Mouse (Mus musculus): ENCODE measurements around the gene Ikzf1. TPM values are rescaled to one million over a fixed set of nuclear protein-coding genes. Genes with fewer than 3 reads are reported as not detected.
A peak's percentile ranks its signal among the peaks of the same experiment; 100 is the strongest.

The Ikzf1 gene
- total RNA-seq, 2 experiments from 2014 or later, result 0.28 to 0.47 TPM

GRCm38 (mm10) chr11:11788521-11788974 lies 103.7 kb downstream of the Ikzf1 start:
- peak; percentile 80 for DNase-seq
- peak overlapping the region; percentile 68 for H3K27ac ChIP-seq
- TF ChIP-seq CTCF (IDR thresholded peaks at IDR 0.05), result peak; percentile 69
- intact Hi-C loops (cut with DNase I), result loop anchor here (2.0 kb wide), 1 partner anchor 326 kb away; the partner anchor contains the start of genes Spata48 and Zpbp
- H3K4me3 ChIP-seq, result peak overlapping the region; percentile 62

DNA sequence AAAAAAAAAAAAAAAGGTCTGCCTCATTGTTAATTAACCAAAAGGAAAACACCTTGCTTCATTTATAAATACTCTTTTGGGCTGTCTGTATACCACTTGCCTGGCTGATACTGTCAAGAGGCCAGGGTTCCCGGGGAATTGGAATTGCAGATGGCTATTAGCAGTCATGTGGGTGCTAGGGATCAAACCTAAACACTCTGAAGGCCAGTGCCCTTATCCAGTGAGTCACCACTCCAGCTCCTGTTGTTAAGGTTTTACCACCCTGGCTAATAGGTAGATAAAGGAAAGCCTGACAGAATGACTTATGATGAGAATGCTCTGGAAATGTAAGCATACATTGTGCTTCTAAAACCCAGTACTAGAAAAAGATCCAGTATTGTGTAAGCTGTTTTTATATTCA lies 109.8 kb downstream of the Ikzf1 start:
- TF ChIP-seq CTCF (IDR thresholded peaks at IDR 0.05), result no peak
- no peak overlapping the region for H3K27ac ChIP-seq
- no peak overlapping the region for H3K4me3 ChIP-seq
- no peak for DNase-seq
- intact Hi-C loops (cut with DNase I), result no loop called here

- Histone ChIP-seq H3K4me3 (no peak overlapping the region), H3K27ac (no peak overlapping the region)
- DNase-seq, result no peak
- intact Hi-C loops (cut with DNase I), result no loop called here
- TF ChIP-seq CTCF (IDR thresholded peaks at IDR 0.05), result no peak
Measured at GRCm38 (mm10) chr11:11798690-11799089, 113.9 kb downstream of the Ikzf1 start.

DNA sequence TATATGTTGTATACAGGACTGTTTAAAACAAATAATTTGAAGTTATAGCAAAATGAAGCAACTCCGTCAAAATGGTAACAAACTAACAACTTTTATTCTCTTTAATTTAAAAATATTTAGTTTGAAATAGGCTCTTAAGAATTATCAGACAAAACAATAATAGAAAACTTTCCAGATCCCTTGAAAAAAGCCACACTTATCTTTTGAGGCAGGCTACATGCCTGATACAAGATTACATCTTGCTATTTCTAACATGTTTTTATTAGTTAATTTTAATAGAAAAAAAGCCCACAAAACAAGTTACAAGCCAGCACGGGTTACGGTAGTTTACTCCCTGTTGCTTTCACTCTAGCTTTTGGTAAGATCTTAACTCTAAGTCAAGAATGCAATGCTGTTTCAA lies 115.5 kb downstream of the Ikzf1 start:
- no peak for DNase-seq

GRCm38 (mm10) chr11:11801067-11801466 lies 116.3 kb downstream of the Ikzf1 start:
- intact Hi-C loops (cut with DNase I), result no loop called here
- Histone ChIP-seq H3K4me3 (no peak overlapping the region), H3K27ac (no peak overlapping the region)
- TF ChIP-seq CTCF (IDR thresholded peaks at IDR 0.05), result no peak
- DNase-seq, result no peak

More for the DNA sequence above, 115.5 kb downstream of the Ikzf1 start:
- Histone ChIP-seq H3K4me3 (no peak overlapping the region), H3K27ac (no peak overlapping the region)
- intact Hi-C loops (cut with DNase I), result no loop called here
- no peak for TF ChIP-seq CTCF (IDR thresholded peaks at IDR 0.05)

DNA sequence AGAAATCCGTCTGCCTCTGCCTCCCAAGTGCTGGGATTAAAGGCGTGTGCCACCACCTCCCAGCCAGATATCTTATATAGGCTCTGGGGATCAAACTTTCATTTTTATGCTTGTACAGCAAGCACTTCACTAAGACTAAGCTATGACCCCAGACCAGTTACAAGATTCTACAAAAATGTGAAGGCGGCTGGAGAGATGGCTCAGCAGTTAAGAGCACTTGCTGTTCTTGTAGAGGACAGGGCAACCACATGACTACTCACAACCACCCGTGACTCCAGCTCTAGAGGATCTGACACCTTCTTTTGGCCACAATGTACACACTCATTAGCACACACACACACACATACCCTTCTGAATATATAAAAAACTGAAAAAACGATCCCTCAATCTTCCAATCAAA lies 119.6 kb downstream of the Ikzf1 start:
- Histone ChIP-seq H3K27ac (no peak overlapping the region), H3K4me3 (no peak overlapping the region)
- DNase-seq, result no peak
- no peak for TF ChIP-seq CTCF (IDR thresholded peaks at IDR 0.05)
- intact Hi-C loops (cut with DNase I), result no loop called here

DNA sequence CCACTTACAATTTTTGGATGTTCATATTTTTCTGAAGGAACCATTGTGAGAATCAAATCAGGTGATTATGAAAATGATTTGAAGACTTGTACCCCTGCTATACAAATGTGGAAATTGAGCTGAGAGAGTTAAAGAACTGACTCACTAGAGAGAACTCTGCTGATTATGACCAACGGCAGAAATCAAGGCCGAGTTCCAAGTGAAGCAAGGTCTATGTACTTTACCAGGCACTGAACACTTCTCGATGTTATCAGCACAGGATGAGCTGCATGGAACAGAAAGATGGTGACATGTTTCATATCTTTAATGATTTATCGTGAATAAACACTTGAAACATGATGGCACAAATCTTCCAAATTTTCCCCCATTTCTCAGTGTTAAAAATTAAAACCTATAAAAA lies 121.1 kb downstream of the Ikzf1 start:
- Histone ChIP-seq H3K4me3 (no peak overlapping the region), H3K27ac (no peak overlapping the region)
- intact Hi-C loops (cut with DNase I), result no loop called here
- TF ChIP-seq CTCF (IDR thresholded peaks at IDR 0.05), result no peak
- no peak for DNase-seq

DNA sequence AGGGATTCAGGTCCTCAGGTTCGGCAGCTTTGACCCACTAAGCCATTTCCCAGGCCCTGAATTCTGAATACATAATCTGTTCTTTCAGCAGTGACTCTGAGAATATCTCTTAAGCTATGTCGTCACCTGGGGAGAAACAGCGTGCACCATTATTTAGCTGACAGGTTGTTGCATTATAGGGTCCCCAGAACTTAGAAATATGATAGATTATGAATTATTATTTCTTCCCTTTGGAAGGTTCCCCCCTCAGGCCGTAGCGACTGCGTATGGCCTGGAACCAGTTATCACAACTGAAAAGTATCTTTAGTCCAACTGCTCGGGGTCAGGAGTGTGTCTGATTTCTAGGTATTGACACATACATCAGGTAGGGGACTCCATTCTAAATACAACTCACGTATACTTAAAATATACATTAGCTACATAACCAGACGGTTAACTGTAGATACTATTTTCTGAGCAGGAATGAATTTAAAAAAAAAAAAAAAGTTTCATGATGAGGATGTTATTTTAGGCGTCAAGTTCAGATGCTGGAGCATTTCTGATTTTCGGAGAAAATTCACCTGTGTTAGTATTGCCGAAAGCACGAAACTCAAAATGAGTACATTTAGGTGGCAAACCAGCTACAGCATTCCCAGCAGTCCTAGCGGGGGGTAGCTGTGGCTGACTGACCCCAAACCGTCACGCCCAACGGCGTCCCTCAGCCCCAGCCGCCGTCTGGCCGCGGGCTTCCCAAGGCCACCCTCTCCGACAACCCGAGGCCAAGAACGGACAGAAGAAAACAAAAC lies 123.4 kb downstream of the Ikzf1 start:
- Histone ChIP-seq H3K4me3 (peak overlapping the region; percentile 95), H3K27ac (peak overlapping the region; percentile 97)
- TF ChIP-seq CTCF (IDR thresholded peaks at IDR 0.05), result no peak
- no peak for DNase-seq
- intact Hi-C loops (cut with DNase I), result no loop called here

DNA sequence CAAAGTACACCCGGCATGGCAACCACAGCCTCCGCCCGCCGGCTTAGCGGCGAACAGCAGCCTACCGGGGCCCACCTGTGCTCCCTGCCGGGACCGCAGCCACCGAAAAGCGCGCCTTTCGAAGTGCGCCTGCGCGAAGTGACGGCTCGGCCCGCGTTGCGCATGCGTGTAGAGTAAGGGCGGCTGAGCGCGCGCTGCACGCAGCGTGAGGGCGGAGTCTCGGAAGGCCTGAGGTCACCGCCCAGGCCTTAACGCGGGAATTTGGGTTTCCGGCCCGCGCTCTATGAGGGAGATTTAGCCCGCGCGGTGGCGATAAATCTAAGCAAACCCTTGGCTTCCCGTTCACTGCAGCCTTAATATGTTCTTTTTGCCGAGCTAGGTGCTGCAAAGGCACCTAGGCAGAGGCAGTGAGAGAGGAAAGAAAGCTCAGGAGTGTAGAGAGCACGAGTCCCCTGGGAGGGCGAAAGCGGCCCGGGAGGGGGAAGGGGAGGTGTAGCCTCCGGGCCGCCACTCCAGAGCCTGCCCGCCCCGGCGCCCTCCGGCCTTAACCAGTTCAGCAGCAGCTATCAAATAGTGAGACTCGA lies 124.1 kb downstream of the Ikzf1 start, which contains the start of gene Fignl1:
Gene Fignl1, minus strand, starts transcription at position 143 of the 584 bp plus-strand sequence.
- TF ChIP-seq CTCF (IDR thresholded peaks at IDR 0.05), result peak; percentile 39
- Histone ChIP-seq H3K27ac (peak within 1 kb of the TSS; percentile 97), H3K4me3 (peak within 1 kb of the TSS; percentile 95)
- intact Hi-C loops (cut with DNase I), result no loop called here
- peak; percentile 97 for DNase-seq

GRCm38 (mm10) chr11:11809404-11810175 lies 124.8 kb downstream of the Ikzf1 start:
- intact Hi-C loops (cut with DNase I), result loop anchor here (5.0 to 10.0 kb wide), 3 partner anchors 228 to 725 kb away; partner anchors contain the start of gene Grb10
- H3K4me3 ChIP-seq, result peak overlapping the region; percentile 95
- peak overlapping the region; percentile 97 for H3K27ac ChIP-seq
- no peak for TF ChIP-seq CTCF (IDR thresholded peaks at IDR 0.05)
- no peak for DNase-seq

GRCm38 (mm10) chr11:11811906-11812480 lies 127.2 kb downstream of the Ikzf1 start:
- DNase-seq, result peak; percentile 81
- intact Hi-C loops (cut with DNase I), result loop anchor here (5.0 to 10.0 kb wide), 3 partner anchors 225 to 723 kb away; partner anchors contain the start of gene Grb10
- Histone ChIP-seq H3K4me3 (peak overlapping the region; percentile 61), H3K27ac (peak overlapping the region; percentile 79)
- TF ChIP-seq CTCF (IDR thresholded peaks at IDR 0.05), result peak; percentile 98

- no peak for DNase-seq
- intact Hi-C loops (cut with DNase I), result loop anchor here (5.0 to 10.0 kb wide), 3 partner anchors 477 to 719 kb away; no protein-coding TSS in a partner anchor
- TF ChIP-seq CTCF (IDR thresholded peaks at IDR 0.05), result no peak
- H3K27ac ChIP-seq, result no peak overlapping the region
- H3K4me3 ChIP-seq, result no peak overlapping the region
Measured at GRCm38 (mm10) chr11:11815737-11816136, 130.9 kb downstream of the Ikzf1 start.

All from gastrocnemius, adult 2 months (tissue).